1 mouse cellular context compared by ENCODE assay signal in genomic region chr10:128731992-128732391, GRCm38 (mm10).
TF ChIP-seq lines count a peak whose summit lies in the region.

No protein-coding gene starts in this region.

TF ChIP-seq in MEL, 35 proteins besides CTCF, POLR2A, EP300 and RAD21:
- TF ChIP-seq USF2 (IDR thresholded peaks at IDR 0.05; ENCODE audit: borderline replicate concordance in 1 of 2, insufficient read depth in 1 of 2, low read depth in 1 of 2, low read length in 2 of 2) (no peak), TAL1 (IDR thresholded peaks at IDR 0.05; ENCODE audit: low read length) (no peak), MEF2A (IDR thresholded peaks at IDR 0.05; ENCODE audit: extremely low read depth, insufficient replicate concordance, low read depth, low read length, poor library complexity, severe bottlenecking) (no peak), MAFK (IDR thresholded peaks at IDR 0.05; ENCODE audit: borderline replicate concordance, low read depth, low read length) (no peak), MAZ (IDR thresholded peaks at IDR 0.05; ENCODE audit: low read depth, low read length) (no peak), ZKSCAN1 (IDR thresholded peaks at IDR 0.05; ENCODE audit: low read depth, low read length) (no peak), MYC (IDR thresholded peaks at IDR 0.05; ENCODE audit: low read depth, low read length) (no peak), CHD1 (IDR thresholded peaks at IDR 0.05; ENCODE audit: low read depth, low read length) (no peak)
